Mouse (Mus musculus): ENCODE data around the gene Tmem217. TPM values are rescaled to one million over a fixed set of nuclear protein-coding genes. Genes with fewer than 3 reads are reported as not detected.
"Not testable (repeated sequence)": the region's sequence is repeated elsewhere in the genome, so short reads cannot be mapped to it uniquely, and the experiment has no call there.

Tmem217 gene
- total RNA-seq, 2 experiments from 2014 or later, result not detected

GRCm38 (mm10) chr17:29502005-29502668, 50.0 kb downstream of the Tmem217 start:
- DNase-seq, result no peak

- no peak for DNase-seq
These were observed 51.2 kb downstream of the Tmem217 start for GRCm38 (mm10) chr17:29500802-29501469.

- no peak for DNase-seq
These were observed 51.9 kb downstream of the Tmem217 start for GRCm38 (mm10) chr17:29500243-29500740.

- DNase-seq, result no peak
These were observed 52.7 kb downstream of the Tmem217 start for GRCm38 (mm10) chr17:29499511-29499910.

- DNase-seq, result not testable (repeated sequence)
These were observed 53.2 kb downstream of the Tmem217 start for GRCm38 (mm10) chr17:29498952-29499351.

GRCm38 (mm10) chr17:29498028-29498427, 54.2 kb downstream of the Tmem217 start:
- peak in 1 of 2 experiments; percentile 73 for DNase-seq

- DNase-seq, result not testable (repeated sequence)
These were observed 54.7 kb downstream of the Tmem217 start for GRCm38 (mm10) chr17:29497481-29497880.

GRCm38 (mm10) chr17:29497071-29497354, 55.2 kb downstream of the Tmem217 start:
- DNase-seq, result no peak

GRCm38 (mm10) chr17:29496211-29497070, 55.7 kb downstream of the Tmem217 start:
- no peak for DNase-seq

- DNase-seq, result no peak
These were observed 57.5 kb downstream of the Tmem217 start for GRCm38 (mm10) chr17:29494732-29495076.

- no peak for DNase-seq
These were observed 58.0 kb downstream of the Tmem217 start for GRCm38 (mm10) chr17:29494062-29494731.

- DNase-seq, result no peak
These were observed 58.7 kb downstream of the Tmem217 start for GRCm38 (mm10) chr17:29493461-29493980.

- DNase-seq, result peak; percentile 85 to 86
These were observed 59.7 kb downstream of the Tmem217 start for GRCm38 (mm10) chr17:29492269-29493191.

GRCm38 (mm10) chr17:29491591-29492268, 60.5 kb downstream of the Tmem217 start:
- DNase-seq, result peak; percentile 80 to 82

GRCm38 (mm10) chr17:29490713-29491581, 61.2 kb downstream of the Tmem217 start, which contains the start of gene Pim1:
TSS of gene Pim1 (plus strand) at chr17:29490753.
- DNase-seq, result peak in 1 of 2 experiments; percentile 74

GRCm38 (mm10) chr17:29489971-29490712, 62.0 kb downstream of the Tmem217 start:
- DNase-seq, result peak; percentile 98 to 99

GRCm38 (mm10) chr17:29488978-29489970, 62.9 kb downstream of the Tmem217 start:
- peak; percentile 64 to 75 for DNase-seq

All from heart, adult 18-20 months (tissue).